Mouse (Mus musculus) urinary bladder, postnatal 14 days (tissue): ENCODE measurements at regions not wholly inside any gene's neighbourhood (a gene's known extent, or its start where the extent isn't known, plus 50 kb on each side); places are given as distances from the start of the nearest gene placed in this dataset.

Source experiments
- DNase-seq: peaks from one replicate; pipeline ENCODE4 v3.0.0; 2021; ENCODE audit warnings: low spot score

DNA sequence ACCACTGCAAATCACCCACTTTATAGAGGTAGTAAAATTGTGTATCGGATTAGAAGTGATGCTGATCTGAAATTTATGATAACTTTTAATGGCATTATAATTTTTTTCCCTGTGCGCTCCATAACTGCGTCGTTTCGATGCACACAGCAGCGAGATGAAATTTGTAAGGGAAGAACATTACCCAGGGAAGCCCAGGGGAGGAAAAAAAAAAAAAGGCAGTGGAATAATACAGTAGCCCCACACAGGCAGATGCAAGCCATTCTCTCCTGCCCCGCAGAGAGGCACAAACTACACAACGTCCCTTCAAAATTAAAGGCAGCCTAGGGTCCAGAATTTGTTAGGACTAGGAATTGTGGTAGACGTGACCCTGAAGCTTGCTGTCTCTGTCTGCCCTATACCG lies 234.2 kb downstream of the Il20rb start:
- no peak for DNase-seq
